Mouse (Mus musculus) urinary bladder, postnatal 10 days (tissue): Measurements from ENCODE around the gene Gm11168.
"Not testable (repeated sequence)": the region's sequence is repeated elsewhere in the genome, so short reads cannot be mapped to it uniquely, and the experiment has no call there.

Source experiments
- DNase-seq: peaks from one replicate; pipeline ENCODE4 v3.0.0; 2022; ENCODE audit warnings: low spot score

Gene Gm11168

GRCm38 (mm10) chr9:3002794-3003396 lies at the start of gene Gm11168:
Gm11168 (plus strand) TSS chr9:3003346.
- DNase-seq, result not testable (repeated sequence)

GRCm38 (mm10) chr9:3000445-3000972 lies 2.6 kb upstream of the Gm11168 start, which contains the start of gene Gm10722:
Gm10722 (plus strand) TSS chr9:3000922.
- DNase-seq, result not testable (repeated sequence)

- DNase-seq, result not testable (repeated sequence)
These were observed 2.1 kb upstream of the Gm11168 start for GRCm38 (mm10) chr9:3001006-3001405.

DNA sequence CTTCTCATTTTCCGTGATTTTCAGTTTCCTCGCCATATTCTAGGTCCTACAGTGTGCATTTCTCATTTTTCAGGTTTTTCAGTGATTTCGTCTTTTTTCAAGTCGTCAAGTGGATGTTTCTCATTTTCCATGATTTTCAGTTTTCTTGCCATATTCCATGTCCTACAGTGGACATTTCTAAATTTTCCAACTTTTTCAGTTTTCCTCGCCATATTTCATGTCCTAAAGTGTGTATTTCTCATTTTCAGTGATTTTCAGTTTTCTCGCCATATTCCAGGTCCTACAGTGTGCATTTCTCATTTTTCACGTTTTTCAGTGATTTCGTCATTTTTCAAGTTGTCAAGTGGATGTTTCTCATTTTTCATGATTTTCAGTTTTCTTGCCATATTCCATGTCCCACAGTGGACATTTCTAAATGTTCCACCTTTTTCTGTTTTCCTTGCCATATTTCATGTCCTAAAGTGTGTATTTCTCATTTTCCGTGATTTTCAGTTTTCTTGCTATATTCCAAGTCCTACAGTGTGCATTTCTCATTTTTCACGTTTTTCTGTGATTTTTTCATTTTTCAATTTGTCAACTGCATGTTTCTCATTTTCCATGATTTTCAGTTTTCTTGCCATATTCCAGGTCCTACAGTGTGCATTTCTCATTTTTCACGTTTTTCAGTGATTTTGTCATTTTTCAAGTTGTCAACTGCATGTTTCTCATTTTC lies 1.0 kb upstream of the Gm11168 start:
- DNase-seq, result peak; percentile 100

GRCm38 (mm10) chr9:3006179-3006578 lies 3.0 kb downstream of the Gm11168 start:
- not testable (repeated sequence) for DNase-seq

DNA sequence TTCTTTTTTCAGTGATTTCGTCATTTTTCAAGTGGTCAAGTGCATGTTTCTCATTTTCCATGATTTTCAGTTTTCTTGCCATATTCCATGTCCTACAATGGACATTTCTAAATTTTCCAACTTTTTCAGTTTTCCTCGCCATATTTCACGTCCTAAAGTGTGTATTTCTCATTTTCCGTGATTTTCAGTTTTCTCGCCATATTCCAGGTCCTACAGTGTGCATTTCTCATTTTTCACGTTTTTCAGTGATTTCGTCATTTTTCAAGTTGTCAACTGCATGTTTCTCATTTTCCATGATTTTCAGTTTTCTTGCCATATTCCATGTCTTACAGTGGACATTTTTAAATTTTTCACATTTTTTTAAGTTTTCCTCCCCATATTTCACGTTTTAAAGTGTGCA lies 3.5 kb downstream of the Gm11168 start:
- peak; percentile 79 for DNase-seq

GRCm38 (mm10) chr9:3007272-3007671 lies 4.1 kb downstream of the Gm11168 start:
- not testable (repeated sequence) for DNase-seq

GRCm38 (mm10) chr9:3009331-3009730 lies 6.2 kb downstream of the Gm11168 start:
- DNase-seq, result not testable (repeated sequence)

- DNase-seq, result not testable (repeated sequence)
These were observed 9.0 kb downstream of the Gm11168 start for GRCm38 (mm10) chr9:3012054-3012621.

DNA sequence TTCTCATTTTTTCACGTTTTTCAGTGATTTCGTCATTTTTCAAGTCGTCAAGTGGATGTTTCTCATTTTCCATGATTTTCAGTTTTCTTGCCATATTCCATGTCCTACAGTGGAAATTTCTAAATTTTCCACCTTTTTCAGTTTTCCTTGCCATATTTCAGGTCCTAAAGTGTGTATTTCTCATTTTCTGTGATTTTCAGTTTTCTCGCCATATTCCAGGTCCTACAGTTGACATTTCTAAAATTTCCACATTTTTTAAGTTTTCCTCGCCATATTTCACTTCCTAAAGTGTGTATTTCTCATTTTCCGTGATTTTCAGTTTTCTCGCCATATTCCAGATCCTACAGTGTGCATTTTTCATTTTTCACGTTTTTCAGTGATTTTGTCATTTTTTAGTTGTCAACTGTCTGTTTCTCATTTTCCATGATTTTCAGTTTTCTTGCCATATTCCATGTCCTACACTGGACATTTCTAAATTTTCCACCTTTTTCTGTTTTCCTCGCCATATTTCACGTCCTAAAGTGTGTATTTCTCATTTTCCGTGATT lies 9.7 kb downstream of the Gm11168 start, which contains the start of gene Gm10721:
TSS of gene Gm10721 (plus strand) at position 408 of the 547 bp plus-strand sequence.
- not testable (repeated sequence) for DNase-seq

DNA sequence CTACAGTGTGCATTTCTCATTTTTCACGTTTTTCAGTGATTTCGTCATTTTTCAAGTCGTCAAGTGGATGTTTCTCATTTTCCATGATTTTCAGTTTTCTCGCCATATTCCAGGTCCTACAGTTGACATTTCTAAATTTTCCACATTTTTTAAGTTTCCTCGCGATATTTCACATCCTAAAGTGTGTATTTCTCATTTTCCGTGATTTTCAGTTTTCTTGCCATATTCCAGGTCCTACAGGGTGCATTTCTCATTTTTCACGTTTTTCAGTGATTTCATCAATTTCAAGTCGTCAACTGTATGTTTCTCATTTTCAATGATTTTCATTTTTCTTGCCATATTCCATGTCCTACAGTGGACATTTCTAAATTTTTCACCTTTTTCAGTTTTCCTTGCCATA lies 12.2 kb downstream of the Gm11168 start, which contains the start of gene Gm10720:
TSS of gene Gm10720 (plus strand) at position 301 of the 400 bp plus-strand sequence.
- DNase-seq, result not testable (repeated sequence)

DNA sequence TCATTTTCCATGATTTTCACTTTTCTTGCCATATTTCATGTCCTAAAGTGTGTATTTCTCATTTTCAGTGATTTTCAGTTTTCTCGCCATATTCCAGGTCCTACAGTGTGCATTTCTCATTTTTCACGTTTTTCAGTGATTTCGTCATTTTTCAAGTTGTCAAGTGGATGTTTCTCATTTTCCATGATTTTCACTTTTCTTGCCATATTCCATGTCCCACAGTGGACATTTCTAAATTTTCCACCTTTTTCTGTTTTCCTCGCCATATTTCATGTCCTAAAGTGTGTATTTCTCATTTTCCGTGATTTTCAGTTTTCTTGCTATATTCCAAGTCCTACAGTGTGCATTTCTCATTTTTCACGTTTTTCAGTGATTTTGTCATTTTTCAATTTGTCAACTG lies 12.8 kb downstream of the Gm11168 start:
- DNase-seq, result peak; percentile 19

DNA sequence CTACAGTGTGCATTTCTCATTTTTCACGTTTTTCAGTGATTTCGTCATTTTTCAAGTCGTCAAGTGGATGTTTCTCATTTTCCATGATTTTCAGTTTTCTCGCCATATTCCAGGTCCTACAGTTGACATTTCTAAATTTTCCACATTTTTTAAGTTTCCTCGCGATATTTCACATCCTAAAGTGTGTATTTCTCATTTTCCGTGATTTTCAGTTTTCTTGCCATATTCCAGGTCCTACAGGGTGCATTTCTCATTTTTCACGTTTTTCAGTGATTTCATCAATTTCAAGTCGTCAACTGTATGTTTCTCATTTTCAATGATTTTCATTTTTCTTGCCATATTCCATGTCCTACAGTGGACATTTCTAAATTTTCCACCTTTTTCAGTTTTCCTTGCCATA lies 14.0 kb downstream of the Gm11168 start, which contains the start of gene Gm10719:
TSS of gene Gm10719 (plus strand) at position 301 of the 400 bp plus-strand sequence.
- not testable (repeated sequence) for DNase-seq

DNA sequence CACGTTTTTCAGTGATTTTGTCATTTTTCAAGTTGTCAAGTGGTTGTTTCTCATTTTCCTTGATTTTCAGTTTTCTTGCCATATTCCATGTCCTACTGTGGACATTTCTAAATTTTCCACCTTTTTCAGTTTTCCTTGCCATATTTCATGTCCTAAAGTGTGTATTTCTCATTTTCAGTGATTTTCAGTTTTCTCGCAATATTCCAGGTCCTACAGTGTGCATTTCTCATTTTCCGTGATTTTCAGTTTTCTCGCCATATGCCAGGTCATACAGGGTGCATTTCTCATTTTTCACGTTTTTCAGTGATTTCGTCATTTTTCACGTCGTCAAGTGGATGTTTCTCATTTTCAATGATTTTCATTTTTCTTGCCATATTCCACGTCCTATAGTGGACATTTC lies 15.8 kb downstream of the Gm11168 start:
- peak; percentile 100 for DNase-seq

DNA sequence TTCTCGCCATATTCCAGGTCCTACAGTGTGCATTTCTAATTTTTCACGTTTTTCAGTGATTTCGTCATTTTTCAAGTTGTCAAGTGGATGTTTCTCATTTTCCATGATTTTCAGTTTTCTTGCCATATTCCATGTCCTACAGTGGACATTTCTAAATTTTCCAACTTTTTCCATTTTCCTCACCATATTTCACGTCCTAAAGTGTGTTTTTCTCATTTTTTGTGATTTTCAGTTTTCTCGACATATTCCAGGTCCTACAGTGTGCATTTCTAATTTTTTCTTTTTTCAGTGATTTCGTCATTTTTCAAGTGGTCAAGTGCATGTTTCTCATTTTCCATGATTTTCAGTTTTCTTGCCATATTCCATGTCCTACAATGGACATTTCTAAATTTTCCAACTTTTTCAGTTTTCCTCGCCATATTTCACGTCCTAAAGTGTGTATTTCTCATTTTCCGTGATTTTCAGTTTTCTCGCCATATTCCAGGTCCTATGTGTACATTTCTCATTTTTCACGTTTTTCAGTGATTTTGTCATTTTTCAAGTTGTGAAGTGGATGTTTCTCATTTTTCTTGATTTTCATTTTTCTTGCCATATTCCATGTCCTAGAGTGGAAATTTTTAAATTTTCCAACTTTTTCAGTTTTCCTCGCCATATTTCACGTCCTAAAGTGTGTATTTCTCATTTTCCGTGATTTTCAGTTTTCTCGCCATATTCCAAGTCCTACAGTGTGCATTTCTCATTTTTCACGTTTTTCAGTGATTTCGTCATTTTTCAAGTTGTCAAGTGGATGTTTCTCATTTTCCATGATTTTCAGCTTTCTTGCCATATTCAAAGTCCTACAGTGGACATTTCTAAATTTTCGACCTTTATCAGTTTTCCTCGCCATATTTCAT lies 16.9 kb downstream of the Gm11168 start:
- peak; percentile 100 for DNase-seq

DNA sequence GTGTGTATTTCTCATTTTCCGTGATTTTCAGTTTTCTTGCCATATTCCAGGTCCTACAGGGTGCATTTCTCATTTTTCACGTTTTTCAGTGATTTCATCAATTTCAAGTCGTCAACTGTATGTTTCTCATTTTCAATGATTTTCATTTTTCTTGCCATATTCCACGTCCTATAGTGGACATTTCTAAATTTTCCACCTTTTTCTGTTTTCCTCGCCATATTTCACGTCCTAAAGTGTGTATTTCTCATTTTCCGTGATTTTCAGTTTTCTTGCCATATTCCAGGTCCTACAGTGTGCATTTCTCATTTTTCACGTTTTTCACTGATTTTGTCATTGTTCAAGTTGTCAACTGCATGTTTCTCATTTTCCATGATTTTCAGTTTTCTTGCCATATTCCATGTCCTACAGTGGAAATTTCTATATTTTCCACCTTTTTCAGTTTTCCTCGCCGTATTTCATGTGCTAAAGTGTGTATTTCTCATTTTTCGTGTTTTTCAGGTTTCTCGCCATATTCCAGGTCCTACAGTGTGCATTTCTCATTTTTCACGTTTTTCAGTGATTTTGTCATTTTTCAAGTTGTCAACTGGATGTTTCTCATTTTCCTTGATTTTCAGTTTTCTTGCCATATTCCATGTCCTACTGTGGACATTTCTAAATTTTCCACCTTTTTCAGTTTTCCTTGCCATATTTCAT lies 19.3 kb downstream of the Gm11168 start:
- peak; percentile 89 for DNase-seq

DNA sequence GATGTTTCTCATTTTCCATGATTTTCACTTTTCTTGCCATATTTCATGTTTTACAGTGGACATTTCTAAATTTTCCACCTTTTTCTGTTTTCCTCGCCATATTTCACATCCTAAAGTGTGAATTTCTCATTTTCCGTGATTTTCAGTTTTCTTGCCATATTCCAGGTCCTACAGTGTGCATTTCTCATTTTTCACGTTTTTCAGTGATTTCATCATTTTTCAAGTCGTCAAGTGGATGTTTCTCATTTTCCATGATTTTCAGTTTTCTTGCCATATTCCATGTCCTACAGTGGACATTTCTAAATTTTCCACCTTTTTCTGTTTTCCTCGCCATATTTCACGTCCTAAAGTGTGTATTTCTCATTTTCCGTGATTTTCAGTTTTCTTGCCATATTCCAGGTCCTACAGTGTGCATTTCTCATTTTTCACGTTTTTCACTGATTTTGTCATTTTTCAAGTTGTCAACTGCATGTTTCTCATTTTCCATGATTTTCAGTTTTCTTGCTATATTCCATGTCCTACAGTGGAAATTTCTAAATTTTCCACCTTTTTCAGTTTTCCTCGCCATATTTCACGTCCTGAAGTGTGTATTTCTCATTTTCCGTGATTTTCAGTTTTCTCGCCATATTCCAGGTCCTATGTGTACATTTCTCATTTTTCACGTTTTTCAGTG lies 20.3 kb downstream of the Gm11168 start, which contains the start of gene Gm10718:
TSS of gene Gm10718 (plus strand) at position 236 of the 673 bp plus-strand sequence.
- DNase-seq, result peak; percentile 19

GRCm38 (mm10) chr9:3023985-3024648 lies 21.0 kb downstream of the Gm11168 start:
- peak; percentile 62 for DNase-seq

GRCm38 (mm10) chr9:3024912-3025467 lies 21.8 kb downstream of the Gm11168 start, which contains the start of gene Gm10717:
Gm10717 (plus strand) TSS chr9:3025417.
- peak; percentile 67 for DNase-seq
